Mouse (Mus musculus): ENCODE measurements at regions not wholly inside any gene's neighbourhood (a gene's known extent, or its start where the extent isn't known, plus 50 kb on each side); places are given as distances from the start of the nearest gene placed in this dataset.
A peak's percentile ranks its signal among the peaks of the same experiment; 100 is the strongest.

DNA sequence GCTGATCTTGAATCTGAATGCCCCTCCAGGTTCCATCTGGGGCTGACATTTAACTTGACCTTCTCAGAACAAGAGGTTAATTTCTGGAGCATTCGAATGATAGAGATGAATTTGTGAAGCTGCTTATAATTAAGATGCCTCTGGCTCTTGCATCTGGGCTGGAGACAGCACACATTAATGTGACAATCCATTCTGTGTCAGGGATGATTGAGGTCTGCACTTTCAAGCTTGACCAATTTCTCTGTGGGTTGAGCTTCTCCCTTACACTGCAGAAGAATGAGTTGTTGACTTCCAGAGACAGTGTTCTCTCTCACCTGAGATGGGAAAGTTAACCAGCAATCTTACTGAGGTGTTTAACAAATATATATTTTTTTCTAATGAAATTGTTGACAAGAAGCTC, 541.8 kb downstream of the Edem1 start:
- no peaks in the 10 kb centered on the region for H3K27me3 ChIP-seq (ENCODE audit: insufficient read depth, low read length)
- no peaks in the 10 kb centered on the region for H3K9me3 ChIP-seq (replicated peaks; ENCODE audit: low read length)
- H3K4me3 ChIP-seq (replicated peaks; ENCODE audit: low read depth, low read length) = no peak overlapping the region
- WGBS = 28% methylated on average over 1 of the region's 1 CpGs
- no peak overlapping the region for H3K9ac ChIP-seq (ENCODE audit: low read depth, low read length)
- TF ChIP-seq CTCF (IDR thresholded peaks at IDR 0.05; ENCODE audit: low read depth) = no peak
- H3K4me2 ChIP-seq (ENCODE audit: low read length) = no peak overlapping the region
- H3K4me1 ChIP-seq (replicated peaks; ENCODE audit: insufficient read depth, low read length) = no peaks in the 10 kb centered on the region
- ATAC-seq (replicated peaks; ENCODE audit: low FRiP score, low read depth) (no peak), DNase-seq (ENCODE audit: low spot score) (no peak)
- no peak overlapping the region for H3K27ac ChIP-seq
- no peaks in the 10 kb centered on the region for H3K36me3 ChIP-seq (ENCODE audit: insufficient read depth, low read length)

DNA sequence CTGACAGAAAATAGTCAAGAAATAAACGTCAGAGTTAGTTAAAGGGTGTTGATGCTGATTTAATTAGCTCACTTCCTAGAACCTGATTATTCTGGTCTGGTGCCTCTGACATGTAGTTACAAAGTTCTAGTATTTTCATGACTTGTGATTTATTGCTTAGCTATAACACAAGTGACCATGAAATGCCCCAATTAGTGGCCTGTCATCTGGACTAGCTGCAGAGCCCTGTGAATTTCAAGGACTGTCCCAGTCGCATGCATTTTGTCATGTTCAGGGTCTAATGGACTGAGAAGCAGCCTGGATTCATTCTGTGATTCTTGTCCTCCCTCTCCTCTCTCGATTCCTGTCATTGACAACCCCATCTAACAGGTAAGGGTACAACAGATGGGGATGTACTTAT, 543.5 kb downstream of the Edem1 start:
- ATAC-seq (replicated peaks; ENCODE audit: low FRiP score, low read depth) = no peak
- Histone ChIP-seq H3K27ac (no peak overlapping the region), H3K4me1 (replicated peaks; ENCODE audit: insufficient read depth, low read length) (no peaks in the 10 kb centered on the region), H3K27me3 (ENCODE audit: insufficient read depth, low read length) (no peaks in the 10 kb centered on the region), H3K36me3 (ENCODE audit: insufficient read depth, low read length) (no peaks in the 10 kb centered on the region), H3K4me2 (ENCODE audit: low read length) (no peak overlapping the region), H3K4me3 (replicated peaks; ENCODE audit: low read depth, low read length) (no peak overlapping the region), H3K9ac (ENCODE audit: low read depth, low read length) (no peak overlapping the region), H3K9me3 (replicated peaks; ENCODE audit: low read length) (no peaks in the 10 kb centered on the region)
- WGBS = 23% methylated on average over 3 of the region's 3 CpGs
- TF ChIP-seq CTCF (IDR thresholded peaks at IDR 0.05; ENCODE audit: low read depth) = no peak
- DNase-seq (ENCODE audit: low spot score) = peak; percentile 37

DNA sequence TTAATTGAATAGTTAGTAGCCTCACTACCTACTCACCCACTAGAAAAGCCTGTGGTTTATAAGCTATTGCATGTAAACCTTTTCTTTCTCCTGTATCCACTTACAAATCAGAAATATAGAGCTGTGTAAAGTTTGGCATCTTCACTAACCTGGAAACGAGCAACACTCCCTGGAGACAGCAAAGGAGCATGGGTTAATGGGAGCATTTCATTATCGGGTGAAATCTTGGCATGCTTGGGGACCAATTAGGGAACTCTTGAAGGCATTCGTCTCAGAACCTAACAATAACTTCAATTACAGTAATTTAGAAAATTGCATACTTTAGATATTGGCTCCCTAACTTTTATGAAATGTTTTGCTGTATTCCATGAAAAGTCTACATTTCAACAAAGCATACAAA, 558.8 kb downstream of the Edem1 start:
- 69% methylated on average over 3 of the region's 3 CpGs for WGBS
- H3K36me3 ChIP-seq (ENCODE audit: insufficient read depth, low read length) = no peaks in the 10 kb centered on the region
- no peak overlapping the region for H3K9ac ChIP-seq (ENCODE audit: low read depth, low read length)
- ATAC-seq (replicated peaks; ENCODE audit: low FRiP score, low read depth) (no peak), DNase-seq (ENCODE audit: low spot score) (no peak)
- no peak overlapping the region for H3K27ac ChIP-seq
- H3K4me2 ChIP-seq (ENCODE audit: low read length) = no peak overlapping the region
- no peak for TF ChIP-seq CTCF (IDR thresholded peaks at IDR 0.05; ENCODE audit: low read depth)
- no peaks in the 10 kb centered on the region for H3K4me1 ChIP-seq (replicated peaks; ENCODE audit: insufficient read depth, low read length)
- no peaks in the 10 kb centered on the region for H3K27me3 ChIP-seq (ENCODE audit: insufficient read depth, low read length)
- no peaks in the 10 kb centered on the region for H3K9me3 ChIP-seq (replicated peaks; ENCODE audit: low read length)
- no peak overlapping the region for H3K4me3 ChIP-seq (replicated peaks; ENCODE audit: low read depth, low read length)

DNA sequence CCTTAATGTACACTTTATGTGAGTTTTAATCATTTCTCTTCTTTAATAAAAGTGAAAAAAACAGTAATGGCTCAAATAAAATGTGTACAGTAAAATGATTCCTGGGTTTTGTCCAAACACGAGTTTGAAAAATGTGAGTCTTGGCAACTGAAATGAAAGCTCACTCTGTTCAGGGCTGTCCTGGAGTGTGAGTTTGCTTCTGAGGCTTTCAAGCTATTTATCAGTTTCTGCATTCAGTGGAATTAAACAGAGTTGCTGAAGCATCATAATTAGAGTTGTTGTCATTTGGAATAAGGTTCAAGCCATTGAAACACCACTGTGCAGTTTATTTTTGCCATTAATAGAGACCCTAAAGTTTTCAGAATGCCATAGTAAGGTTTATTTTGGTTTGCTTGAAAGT, 561.3 kb downstream of the Edem1 start:
- Histone ChIP-seq H3K9me3 (replicated peaks; ENCODE audit: low read length) (no peaks in the 10 kb centered on the region), H3K27ac (no peak overlapping the region), H3K4me2 (ENCODE audit: low read length) (no peak overlapping the region), H3K36me3 (ENCODE audit: insufficient read depth, low read length) (no peaks in the 10 kb centered on the region), H3K4me3 (replicated peaks; ENCODE audit: low read depth, low read length) (no peak overlapping the region), H3K4me1 (replicated peaks; ENCODE audit: insufficient read depth, low read length) (no peaks in the 10 kb centered on the region), H3K9ac (ENCODE audit: low read depth, low read length) (no peak overlapping the region), H3K27me3 (ENCODE audit: insufficient read depth, low read length) (no peaks in the 10 kb centered on the region)
- WGBS = 61% methylated on average over 1 of the region's 1 CpGs
- no peak for TF ChIP-seq CTCF (IDR thresholded peaks at IDR 0.05; ENCODE audit: low read depth)
- DNase-seq (ENCODE audit: low spot score) (no peak), ATAC-seq (replicated peaks; ENCODE audit: low FRiP score, low read depth) (no peak)

DNA sequence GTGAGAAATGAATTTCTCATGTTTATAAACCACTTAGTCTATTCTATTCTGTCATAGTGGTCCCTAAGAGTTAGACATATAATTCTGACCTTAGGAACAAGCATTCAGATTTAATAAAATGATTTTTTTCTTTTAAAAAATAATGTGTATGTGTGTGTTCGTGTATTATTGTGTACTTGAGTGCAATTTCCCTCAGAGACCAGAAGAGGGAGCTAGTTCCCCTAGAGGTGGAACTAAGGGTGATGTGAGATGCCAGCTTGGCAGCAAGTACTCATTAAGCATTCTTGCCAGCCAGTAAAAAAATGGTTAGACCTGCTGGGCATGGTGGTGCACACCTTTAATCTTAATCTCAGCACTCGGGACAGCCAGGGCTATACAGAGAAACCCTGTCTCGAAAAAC, 570.2 kb downstream of the Edem1 start:
- Histone ChIP-seq H3K4me1 (replicated peaks; ENCODE audit: insufficient read depth, low read length) (no peaks in the 10 kb centered on the region), H3K9ac (ENCODE audit: low read depth, low read length) (no peak overlapping the region), H3K9me3 (replicated peaks; ENCODE audit: low read length) (no peaks in the 10 kb centered on the region), H3K4me3 (replicated peaks; ENCODE audit: low read depth, low read length) (no peak overlapping the region), H3K36me3 (ENCODE audit: insufficient read depth, low read length) (no peaks in the 10 kb centered on the region), H3K4me2 (ENCODE audit: low read length) (no peak overlapping the region), H3K27ac (no peak overlapping the region), H3K27me3 (ENCODE audit: insufficient read depth, low read length) (no peaks in the 10 kb centered on the region)
- peak; percentile 22 for DNase-seq (ENCODE audit: low spot score)
- ATAC-seq (replicated peaks; ENCODE audit: low FRiP score, low read depth) = no peak
- TF ChIP-seq CTCF (IDR thresholded peaks at IDR 0.05; ENCODE audit: low read depth) = peak; percentile 46; the same call in 1 of the 2 replicates
- WGBS = 75% methylated on average over 3 of the region's 3 CpGs

DNA sequence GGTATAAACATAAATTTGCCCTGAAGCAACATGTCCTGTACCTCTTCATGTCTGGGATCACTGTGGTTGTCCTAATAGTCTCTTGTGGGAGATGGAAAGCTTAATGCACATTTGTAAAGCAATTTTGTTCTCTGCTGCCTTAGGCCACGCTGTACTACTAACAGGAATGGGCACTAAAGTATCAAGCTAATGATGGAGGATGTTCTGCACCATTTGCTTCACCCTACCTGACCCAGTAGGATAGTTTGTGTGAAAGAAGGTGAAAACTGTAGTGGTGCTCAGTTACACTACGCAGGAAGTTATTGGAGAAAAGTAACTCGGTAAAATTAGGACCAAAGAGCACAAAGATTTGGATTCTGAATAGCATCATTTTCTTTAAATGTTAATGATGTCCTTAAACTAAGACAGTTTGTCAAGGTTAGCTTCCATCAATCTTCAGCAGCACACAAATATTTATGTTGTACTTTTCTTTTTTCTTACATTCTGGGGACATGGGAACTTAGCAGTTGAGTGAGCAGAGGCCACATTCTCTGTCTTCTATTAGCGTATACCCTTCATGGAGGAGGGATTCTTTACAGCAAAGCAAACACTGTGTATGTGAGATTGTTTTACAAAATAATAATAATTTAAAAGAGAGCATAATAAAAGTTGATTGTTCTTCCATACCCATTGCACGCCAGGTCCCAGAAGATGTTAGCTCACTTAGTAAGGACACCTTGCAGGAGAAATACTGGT, 591.2 kb downstream of the Edem1 start:
- DNase-seq (ENCODE audit: low spot score) (no peak), ATAC-seq (replicated peaks; ENCODE audit: low FRiP score, low read depth) (no peak)
- Histone ChIP-seq H3K4me1 (replicated peaks; ENCODE audit: insufficient read depth, low read length) (no peaks in the 10 kb centered on the region), H3K4me2 (ENCODE audit: low read length) (no peak overlapping the region), H3K9ac (ENCODE audit: low read depth, low read length) (no peak overlapping the region), H3K36me3 (ENCODE audit: insufficient read depth, low read length) (no peaks in the 10 kb centered on the region), H3K27ac (no peak overlapping the region), H3K27me3 (ENCODE audit: insufficient read depth, low read length) (no peaks in the 10 kb centered on the region), H3K9me3 (replicated peaks; ENCODE audit: low read length) (no peaks in the 10 kb centered on the region), H3K4me3 (replicated peaks; ENCODE audit: low read depth, low read length) (no peak overlapping the region)
- WGBS = 38% methylated on average over 5 of the region's 5 CpGs
- TF ChIP-seq CTCF (IDR thresholded peaks at IDR 0.05; ENCODE audit: low read depth) = no peak

DNA sequence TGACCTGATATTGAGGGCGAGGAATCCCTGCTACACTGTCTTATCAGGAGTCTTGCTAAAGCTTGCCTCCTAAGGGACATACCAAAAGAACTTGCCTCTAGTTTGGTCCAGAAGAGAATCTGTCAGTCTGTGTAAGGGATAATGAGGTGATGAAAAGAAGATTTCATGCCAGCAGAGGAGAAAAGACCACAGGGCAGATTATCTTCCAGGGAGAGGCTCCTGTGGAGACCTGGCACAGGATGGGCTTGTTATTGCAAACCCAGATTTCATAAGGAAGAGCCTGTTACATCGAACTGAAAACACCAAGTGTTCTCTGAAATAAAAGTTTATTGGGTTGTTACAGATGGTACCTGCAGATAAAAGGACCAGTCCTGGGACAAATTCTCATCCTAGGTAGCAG, 605.2 kb downstream of the Edem1 start:
- Histone ChIP-seq H3K4me3 (replicated peaks; ENCODE audit: low read depth, low read length) (no peak overlapping the region), H3K36me3 (ENCODE audit: insufficient read depth, low read length) (no peaks in the 10 kb centered on the region), H3K9ac (ENCODE audit: low read depth, low read length) (no peak overlapping the region), H3K4me2 (ENCODE audit: low read length) (no peak overlapping the region), H3K4me1 (replicated peaks; ENCODE audit: insufficient read depth, low read length) (no peaks in the 10 kb centered on the region), H3K27me3 (ENCODE audit: insufficient read depth, low read length) (no peaks in the 10 kb centered on the region), H3K9me3 (replicated peaks; ENCODE audit: low read length) (no peaks in the 10 kb centered on the region), H3K27ac (no peak overlapping the region)
- DNase-seq (ENCODE audit: low spot score) (no peak), ATAC-seq (replicated peaks; ENCODE audit: low FRiP score, low read depth) (no peak)
- 86% methylated on average over 2 of the region's 2 CpGs for WGBS
- no peak for TF ChIP-seq CTCF (IDR thresholded peaks at IDR 0.05; ENCODE audit: low read depth)

Measured in kidney, postnatal 0 days (tissue).